Mouse (Mus musculus) urinary bladder, adult 18-20 months (tissue): ENCODE measurements around the gene Cd83.
A peak's percentile ranks its signal among the peaks of the same experiment; 100 is the strongest.

Experiments
- DNase-seq, 2 experiments: peaks; one replicate each; pipeline ENCODE4 v3.0.0; 2022; ENCODE audit warnings: low spot score in 2 of 2, mixed read lengths in 2 of 2

Cd83 gene

DNA sequence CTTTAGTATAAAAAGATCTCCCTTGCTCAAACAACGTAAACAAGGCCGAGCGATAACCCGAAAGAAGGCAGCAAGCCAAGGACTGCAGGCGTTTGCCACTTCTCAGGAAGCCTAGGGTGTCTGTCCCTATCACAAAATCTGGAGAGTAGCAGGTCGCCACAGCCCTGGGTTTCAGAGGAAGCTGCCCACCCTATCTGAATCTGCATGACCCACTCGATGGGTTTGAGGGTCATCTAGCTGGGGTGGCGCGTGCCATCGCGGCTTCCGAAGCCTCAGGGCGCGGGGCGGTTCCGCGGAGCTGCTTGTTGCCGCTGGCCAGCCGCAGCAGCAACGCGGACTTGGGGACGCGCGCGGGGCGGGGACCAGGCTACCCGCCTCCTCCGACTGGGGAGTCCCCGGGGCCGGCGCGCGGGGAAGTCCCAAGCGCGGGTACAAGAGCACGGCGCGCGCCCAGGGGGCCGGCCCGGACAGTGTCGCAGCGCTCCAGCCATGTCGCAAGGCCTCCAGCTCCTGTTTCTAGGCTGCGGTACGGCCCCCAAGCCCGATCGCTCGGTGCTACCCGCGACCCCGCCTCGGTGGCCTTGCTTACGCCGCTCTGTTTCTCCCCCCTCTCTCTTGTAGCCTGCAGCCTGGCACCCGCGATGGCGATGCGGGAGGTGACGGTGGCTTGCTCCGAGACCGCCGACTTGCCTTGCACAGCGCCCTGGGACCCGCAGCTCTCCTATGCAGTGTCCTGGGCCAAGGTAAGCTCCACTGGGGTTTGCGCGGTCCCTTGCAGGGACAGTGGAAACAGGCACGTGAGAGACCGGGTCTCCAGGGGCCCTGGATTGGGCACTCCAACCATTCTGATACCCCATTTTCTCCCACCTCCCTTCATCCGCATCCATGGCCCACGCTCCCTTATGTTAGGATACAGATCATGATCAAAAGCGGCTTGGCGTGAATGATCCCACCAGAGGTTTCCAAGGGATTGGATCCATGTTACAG, at the start of gene Cd83:
Gene Cd83, plus strand, starts transcription at position 51 of the 987 bp plus-strand sequence.
- peak; percentile 31 to 38 for DNase-seq

DNA sequence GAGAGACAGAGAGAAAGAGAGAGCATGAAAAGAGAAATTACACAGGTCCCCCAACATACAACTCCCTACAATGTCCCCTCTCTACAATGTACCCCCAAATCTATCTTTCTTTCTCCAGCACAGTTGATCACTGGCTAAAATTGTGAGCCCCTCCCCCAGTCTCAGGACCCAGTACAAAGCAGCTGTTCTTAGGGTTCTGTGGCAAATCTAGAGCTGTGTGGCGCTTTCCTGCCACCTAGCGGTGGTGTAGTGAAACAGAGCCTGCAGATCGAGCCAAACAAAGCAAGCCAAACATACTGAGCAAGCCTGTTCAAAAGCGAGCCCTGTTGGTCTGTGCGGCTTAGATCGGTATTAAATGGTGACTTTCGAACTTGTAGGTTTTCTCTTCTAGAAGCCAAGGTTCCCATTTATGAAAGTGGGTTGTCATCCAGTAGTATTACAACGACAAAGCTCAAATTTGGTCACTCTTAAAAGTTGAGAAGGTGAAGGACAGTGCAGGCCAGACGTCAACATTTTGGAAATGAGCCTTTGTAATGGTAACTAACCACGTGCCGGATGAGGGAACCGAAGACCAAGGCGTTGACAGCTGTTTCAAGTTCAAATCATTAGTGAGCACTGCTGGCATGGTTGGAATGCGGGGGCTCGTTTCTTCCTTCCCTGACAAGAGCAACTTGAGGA, 44.8 kb upstream of the Cd83 start:
- DNase-seq = peak; percentile 46 to 56

DNA sequence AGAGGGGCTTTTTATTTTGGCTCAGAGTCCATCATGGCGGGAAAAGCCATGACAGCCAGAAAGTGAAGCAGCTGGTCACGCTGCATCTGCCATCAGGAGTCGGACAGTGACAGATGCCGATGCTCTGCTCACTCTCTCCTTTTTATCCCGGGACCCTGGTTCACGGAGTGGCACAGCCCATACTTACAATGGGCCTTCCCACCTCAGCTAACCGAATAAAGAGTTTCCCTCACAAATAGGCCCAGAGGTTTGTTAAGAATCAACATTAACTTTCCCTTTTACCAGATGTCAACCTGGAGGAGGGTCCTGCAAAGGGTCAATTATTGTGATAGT, 44.3 kb upstream of the Cd83 start:
- no peak for DNase-seq

DNA sequence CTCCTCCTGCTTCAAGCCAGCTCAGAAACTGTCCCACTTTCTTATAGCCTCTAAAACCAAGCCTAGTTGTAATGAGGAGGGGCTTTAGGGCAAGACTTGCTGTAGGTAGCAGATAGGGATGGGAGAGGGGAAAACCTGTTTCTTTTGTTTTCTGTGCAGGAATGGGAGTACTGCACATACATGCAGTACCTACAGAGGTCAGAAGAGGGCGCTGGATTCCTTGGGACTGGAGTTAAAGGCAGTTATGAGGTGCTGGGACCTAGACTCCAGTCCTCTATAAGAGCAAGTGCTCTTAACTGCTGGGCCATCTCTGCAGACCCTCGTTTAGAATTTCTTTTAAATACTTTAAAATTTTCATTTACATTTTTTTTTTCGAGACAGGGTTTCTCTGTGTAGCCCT, 41.9 kb upstream of the Cd83 start:
- DNase-seq = no peak

DNA sequence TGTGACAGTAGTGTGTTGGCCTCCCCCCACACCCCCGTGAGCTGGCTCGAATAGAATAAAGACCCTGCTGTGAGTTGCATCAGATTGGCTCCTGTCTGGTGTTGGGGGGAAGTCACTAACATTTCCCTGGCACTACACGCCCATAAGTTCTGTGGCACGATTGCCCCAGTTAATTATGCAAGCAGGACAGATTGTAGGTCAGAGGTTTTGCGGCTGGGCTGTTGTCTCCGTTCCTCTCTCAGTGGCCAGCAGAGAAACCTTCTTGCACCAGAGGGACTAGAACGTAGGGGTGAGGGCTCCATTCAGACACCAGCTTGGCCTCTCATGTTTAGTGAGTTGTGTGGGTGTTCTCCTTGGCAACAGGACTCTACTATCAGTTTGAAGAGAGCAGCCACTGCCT, 40.3 kb upstream of the Cd83 start:
- no peak for DNase-seq

DNA sequence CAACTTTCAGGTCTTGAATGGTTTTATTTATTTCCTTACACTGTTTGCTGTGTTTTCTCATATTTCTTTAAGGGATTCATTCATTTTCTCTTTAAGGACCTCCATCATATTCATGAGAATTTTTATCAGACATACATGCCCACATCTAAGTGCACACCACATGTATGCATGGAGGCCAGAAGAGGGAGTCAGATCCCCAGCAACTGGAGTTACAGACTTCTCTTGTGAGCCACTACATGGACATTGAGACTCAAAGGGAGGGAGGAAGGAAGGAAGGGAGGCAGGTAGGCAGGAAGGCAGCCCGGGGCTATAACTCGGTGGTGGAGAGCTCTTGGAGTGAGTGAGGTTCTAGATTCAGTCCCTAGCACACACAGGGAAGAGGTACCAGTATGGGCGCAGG, 34.3 kb upstream of the Cd83 start:
- no peak for DNase-seq

DNA sequence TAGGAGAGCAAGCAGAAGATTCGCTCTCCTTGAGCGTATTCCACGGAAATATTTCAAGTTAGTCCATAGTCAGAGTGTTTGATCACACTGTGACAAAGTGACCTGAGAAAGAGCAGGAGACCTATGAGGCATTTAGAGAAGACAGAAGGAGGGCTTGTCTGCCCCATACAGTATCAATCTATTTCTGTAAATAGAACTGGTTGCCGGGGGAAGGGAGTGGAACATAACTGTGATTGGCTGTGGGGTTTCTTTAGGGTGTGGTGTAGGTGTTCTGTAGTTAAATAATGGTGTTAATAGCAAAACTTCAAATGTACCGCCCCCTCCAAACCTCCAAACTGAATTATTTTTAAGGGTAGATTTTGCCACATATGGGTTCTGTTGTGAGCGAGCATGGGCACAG, 33.6 kb upstream of the Cd83 start:
- DNase-seq = no peak

DNA sequence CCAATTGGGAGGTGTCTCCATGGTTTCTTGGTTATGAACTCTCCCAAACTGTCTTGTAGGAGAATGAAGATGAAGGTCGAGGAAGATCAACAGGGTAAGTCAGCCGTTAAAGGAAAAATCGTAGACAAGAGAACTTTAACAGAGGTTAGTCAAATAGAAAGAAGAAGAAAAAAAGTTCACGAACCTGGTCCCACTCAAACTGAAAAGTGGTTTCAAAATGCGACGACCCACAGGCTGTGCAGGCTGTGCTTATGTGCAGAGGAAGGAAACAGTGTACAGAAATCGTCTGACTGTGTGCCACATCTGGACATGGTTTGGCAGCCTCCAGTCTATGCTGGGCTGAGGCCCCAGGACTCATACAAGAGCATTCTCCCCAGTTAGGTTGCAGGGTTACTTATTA, 32.2 kb upstream of the Cd83 start:
- no peak for DNase-seq

DNA sequence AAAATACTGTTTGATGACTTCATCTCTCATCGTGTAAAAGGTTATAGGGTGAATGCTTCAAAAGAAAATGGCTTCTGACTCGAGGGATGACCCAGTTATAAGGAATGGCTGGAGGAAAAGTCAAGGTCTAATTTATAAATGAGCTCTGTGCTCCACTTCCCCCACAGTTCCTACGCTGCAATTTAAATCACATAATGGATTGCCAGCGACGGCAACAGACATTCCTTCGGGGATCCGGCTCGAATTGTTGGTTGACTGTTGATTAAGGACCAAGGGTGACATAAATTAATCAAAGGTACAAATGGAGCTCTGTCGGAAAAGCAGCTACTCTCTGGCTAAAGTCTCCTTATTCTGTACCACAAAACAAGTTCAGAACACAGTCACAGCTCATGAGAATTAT, 30.9 kb upstream of the Cd83 start:
- no peak for DNase-seq

DNA sequence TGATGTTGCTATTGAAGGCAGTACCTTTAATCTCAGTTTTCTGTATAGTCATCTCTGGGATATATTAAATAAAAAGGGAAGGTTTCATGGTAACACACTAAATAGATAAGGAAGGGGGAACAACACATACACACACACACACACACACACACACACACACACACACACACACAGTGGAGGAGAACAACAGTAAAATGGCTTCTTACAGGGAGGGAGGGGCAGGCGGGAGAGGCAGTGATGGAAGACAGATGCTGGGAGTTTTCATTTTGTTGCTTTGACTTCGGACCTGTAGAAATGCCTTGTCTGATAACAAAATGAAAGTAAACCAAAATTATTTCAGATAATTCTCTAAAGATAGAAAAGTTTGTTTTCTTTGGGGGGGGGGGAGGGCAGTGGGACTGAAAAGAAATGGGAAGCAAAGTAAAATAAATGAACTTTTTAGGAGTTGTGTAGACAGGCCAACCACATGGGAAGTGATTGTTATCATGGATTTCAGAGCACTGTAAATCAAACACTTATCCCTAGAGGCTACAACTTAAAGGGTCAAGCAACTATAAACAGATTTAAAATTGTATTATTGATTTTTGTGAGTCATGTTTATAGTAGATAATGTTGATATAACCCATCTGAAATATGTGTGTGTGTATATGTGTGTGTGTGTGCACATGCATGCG, 30.0 kb upstream of the Cd83 start:
- no peak for DNase-seq

DNA sequence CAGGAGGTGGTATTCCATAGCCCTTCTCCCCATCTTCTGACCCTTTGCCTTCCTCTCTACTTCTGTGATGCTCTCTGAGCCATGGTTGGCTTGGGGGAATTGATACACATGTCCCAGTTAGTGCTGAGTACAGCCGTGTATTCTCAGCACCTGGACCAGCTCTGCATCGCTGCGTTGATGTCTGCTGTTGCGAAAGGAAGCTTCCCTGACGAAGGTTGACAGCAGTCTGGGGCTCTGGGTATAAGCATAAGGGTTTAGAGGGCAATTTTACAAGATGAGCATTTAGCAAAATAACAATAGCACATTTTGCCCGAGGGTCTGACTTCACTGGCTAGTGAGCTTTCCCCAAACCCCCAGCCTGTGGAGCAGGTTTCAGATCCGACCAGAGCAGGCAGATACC, 29.0 kb upstream of the Cd83 start:
- no peak for DNase-seq

DNA sequence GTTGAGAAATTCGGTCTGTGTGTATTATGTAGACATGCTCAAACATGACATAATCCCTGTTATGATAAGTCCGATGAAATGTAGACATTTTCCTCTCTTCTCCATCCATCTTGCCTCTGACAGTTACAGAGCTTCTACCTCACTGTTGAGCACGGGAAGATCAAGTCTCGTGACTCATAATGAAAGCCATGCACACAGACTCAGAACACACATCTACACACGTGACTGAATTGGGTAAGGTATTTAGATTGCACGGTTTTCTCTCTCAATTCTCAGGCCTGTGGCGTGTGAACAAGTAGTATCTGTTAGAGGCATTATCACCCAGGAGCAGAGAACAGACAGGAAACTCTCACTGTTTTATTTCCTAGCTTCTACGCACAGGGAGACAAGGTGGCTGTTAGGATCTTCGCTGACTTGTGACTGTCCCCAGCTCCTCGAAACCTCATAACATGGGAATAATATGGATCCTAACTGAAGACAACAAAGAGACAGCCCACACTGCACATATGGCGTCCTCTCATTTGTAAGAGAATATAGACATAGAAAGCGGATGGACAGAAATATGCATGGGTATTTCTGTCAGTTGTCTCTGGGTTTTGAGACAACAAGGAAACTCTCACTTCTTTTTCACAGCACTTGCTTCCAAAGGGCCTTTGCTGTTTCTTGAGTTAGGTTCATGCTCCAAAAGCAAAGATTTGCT, 23.3 kb upstream of the Cd83 start:
- DNase-seq = no peak

DNA sequence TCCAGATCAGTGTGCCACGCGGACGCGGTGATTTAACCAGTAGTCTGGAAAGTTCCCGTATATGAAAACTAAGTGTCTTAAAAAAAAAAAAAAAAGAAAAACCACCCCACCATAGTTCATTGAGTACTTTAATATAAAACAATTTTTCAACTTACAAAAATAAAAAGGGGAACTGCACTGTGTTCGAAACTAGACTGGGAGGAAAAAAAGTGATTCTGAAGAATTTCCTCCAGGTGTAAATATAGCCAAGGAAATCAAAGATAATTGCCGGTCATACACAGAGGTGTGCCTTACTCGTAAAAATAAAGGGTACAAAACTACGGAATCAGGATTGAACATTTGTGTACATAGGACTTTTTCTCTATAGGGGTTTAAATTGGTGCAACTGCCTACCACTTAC, 21.7 kb upstream of the Cd83 start:
- no peak for DNase-seq

DNA sequence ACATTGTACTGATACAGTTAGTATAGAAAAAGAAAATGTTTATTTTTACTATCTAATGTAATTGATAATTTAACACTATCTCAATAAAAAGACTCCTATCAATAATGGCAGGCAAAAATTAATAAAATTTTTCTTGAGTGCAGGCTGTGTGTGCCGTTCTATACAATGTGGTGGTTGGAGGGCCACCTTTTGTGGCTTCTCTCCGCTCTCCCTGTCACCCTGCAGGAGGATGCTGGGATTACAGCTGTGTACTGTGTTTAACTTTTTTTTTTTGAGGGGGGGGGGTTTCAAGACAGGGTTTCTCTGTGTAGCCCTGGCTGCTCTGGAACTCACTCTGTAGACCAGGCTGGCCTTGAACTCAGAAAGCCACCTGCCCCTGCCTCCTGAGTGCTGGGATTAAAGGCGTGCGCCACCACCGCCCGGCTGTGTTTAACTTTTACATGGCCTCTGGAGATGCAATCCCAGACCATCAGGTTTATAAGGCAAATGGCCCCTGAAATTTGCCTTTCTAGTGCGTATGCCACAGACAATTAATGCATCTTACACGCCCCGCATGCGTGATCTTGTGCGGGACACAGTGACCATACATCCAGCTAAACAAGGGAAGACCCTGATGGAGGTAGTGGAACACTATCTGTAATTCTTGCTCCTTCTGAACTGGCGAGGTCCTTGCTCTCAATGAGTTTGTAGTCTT, 21.1 kb upstream of the Cd83 start:
- DNase-seq = no peak

DNA sequence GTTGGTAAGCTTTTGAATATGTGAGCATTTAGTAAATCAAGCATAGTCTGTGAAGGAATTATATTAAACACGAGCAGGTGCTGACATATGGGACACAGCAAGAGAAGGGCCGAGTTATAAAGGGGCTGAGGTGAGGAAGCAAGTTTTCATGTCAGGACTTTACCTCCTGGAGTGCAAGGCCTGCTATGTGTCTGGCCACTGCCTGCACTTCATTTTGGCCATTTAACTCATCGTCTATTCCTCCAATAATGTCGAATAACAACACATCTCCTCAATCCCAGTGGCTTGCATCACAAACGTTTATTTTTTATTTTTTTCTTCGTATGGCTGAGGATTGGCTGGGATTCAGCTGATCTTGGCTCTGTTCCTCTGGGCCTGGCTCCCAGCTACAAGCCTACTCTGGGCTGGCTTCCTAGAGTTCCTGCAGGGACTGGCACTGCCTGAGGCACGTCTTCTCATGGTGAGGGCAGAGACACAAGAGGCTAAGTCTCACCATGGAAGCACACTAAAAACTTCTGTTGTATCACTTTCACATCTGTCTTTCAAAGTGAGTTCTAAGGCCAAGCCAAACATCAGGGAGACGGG, 20.5 kb upstream of the Cd83 start:
- no peak for DNase-seq

DNA sequence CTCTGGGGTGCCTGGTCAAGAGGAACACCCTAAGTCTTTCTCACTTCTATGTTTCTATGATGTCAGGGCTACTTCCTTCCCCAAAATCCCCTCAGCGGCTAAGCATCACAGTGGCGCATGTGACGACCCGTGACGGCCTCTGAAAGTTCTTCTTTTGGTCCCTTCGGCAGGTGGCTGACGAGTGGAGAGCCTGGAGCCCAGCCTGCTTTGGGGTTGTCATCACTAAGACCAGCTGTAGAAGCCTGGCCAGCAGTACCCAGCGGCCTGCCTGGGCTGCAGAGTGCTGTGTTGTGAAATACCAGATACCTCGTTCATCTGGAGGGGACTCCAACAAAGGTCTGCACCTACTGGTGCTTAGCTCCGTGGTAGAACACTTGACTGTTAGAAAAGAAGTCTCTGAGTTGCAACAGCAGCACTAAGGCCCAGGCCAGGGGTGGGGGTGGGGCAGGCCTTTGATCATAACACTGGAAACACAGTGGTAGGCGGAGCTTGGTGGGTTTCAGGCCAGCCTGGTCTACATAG, 19.2 kb upstream of the Cd83 start:
- DNase-seq = no peak

DNA sequence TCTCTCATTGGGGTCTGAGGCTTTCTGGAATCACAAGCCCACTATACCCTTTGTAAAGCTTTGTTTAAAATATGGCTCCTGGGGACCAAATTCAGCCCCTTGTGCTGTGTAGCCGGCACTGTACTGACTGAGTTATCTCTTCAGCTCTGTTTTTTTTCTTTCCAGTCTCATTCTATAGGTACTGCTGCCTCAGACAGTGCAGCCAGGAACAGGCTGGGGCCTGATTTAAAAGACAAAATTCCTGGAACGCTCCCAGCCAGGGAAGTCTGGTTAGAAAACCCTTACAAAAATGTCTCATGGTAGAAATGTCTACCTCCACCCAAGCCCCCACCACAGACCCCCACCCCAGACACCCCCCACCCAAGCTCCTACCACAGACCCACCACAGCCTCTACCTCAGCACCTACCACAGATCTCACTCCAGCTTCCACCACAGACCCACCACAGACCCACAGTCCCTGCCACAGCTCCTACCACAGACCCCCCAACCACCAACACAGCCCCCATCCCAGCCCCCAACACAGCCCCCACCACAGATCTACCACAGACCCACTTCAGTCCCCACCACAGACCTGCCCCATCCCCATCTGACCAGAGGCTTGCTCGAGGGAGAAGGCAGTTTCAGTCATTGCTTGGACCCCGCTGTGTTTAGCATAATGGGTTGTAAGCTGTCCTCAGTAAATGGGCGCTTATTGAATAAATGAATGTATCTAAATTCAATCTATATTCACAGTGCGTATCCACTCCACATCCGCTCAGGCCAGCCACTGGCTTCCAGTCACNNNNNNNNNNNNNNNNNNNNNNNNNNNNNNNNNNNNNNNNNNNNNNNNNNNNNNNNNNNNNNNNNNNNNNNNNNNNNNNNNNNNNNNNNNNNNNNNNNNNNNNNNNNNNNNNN, 17.5 kb upstream of the Cd83 start:
- no peak for DNase-seq

DNA sequence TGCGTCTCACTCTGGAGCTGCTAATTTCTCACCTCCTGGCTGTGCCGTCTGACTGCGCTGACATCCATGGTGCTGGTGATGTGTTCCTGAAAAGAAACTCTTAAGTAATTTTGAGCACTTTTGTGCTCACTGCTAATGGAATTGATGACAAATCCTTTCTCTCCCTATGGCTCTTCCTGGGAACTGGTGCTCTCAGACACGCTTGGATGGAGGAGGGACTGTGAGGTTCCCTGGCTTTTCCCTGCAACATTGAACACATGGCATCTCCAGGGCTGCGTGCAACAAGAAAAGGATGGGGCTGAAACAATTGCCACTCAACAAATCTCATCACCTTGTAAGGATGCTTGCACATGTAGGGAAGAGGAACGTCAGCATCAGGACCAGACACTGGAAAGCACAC, 11.6 kb upstream of the Cd83 start:
- DNase-seq = no peak

DNA sequence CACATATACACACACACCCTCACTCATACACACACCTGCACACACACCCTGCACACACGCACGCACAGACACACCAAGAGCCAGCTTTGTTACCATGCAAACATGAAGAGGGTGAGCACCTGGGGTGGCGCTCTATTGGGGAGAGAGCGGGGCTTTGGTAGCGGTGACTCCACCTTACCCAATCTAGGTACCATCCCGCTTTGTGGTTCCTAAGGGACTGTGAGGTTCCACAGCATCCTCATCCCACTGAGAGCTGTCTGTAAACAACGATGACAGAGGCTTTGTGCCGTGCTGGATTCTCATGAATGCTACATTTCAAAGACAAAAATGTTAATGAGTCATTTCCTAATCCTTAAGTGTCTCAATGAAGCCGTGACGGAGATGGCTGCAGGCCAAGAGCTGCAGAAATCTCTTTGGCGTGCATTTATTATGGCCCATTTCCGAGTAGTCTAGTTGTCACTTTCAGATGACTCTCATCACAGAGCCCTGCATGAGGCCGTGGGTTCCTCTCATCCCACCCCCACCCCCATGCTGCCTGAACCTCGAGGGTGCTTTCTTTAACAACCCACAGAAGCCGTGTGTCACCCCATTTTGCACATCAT, 10.5 kb upstream of the Cd83 start:
- no peak for DNase-seq
